Mouse (Mus musculus) liver, adult 2 months (tissue): ENCODE measurements around the gene Sox2.

Source experiments
- CTCF ChIP-seq: fragments of 200-500 bp; IDR thresholded peaks from 2 replicates; pipeline ENCODE4 v1.5.1; 2011; ENCODE audit warnings: low read depth, low read length, control low read depth
- POLR2A ChIP-seq: fragments of 200-500 bp; IDR thresholded peaks from 2 replicates; pipeline ENCODE4 v1.6.1; 2011; ENCODE audit warnings: low read length, control low read depth; ENCODE audit not compliant: insufficient read depth; ENCODE audit errors: extremely low read depth

GRCm38 (mm10) chr3:34640690-34641600, 9.3 kb upstream of the Sox2 start:
- peak; percentile 81 for TF ChIP-seq CTCF
- TF ChIP-seq POLR2A: no peak
